Comparison of ENCODE assay signal across 12 mouse cellular contexts in genomic region chr9:41804711-41805331, GRCm38 (mm10).
DNase-seq lines count a peak whose midpoint lies in the region; ATAC-seq lines count a peak whose summit lies in the region.
"Had no signal": no experiment of that assay in that cellular context is flagged by ENCODE, and none has a peak within 500 bp of the region (broad histone marks: within the 10 kb centered on the region; RNA-seq: fewer than 3 reads in every experiment).

No protein-coding gene starts in this region.

- peak overlapping the region; percentile 91 for H3K27ac ChIP-seq in limb, embryonic 11.5 days (replicated peaks; ENCODE audit: low read depth, low read length)
- H3K27ac ChIP-seq: neural tube, embryonic 12.5 days had no signal

- no peak overlapping the region for H3K4me2 ChIP-seq in limb, embryonic 11.5 days (ENCODE audit: low read depth, severe bottlenecking)
- H3K4me2 ChIP-seq: neural tube, embryonic 12.5 days had no signal

- no peaks in the 10 kb centered on the region for H3K36me3 ChIP-seq in limb, embryonic 11.5 days (ENCODE audit: control insufficient read depth, insufficient read depth, low read length)
- H3K36me3 ChIP-seq: heart, embryonic 15.5 days; neural tube, embryonic 12.5 days had no signal

- H3K9me3 ChIP-seq in limb, embryonic 11.5 days (ENCODE audit: control insufficient read depth, low read length): no peaks in the 10 kb centered on the region
- H3K9me3 ChIP-seq: heart, embryonic 15.5 days; neural tube, embryonic 12.5 days had no signal

- ATAC-seq in limb, embryonic 11.5 days (ENCODE audit: insufficient number of reproducible peaks, low FRiP score, low TSS enrichment, low read depth): no peak

- intact Hi-C loops in heart, postnatal 36 days (cut with DNase I): no loop called here

- peak; percentile 73 for DNase-seq in heart, adult 11 months
- DNase-seq in heart, postnatal 36 days: no peak
- peak; percentile 22 for DNase-seq in retina, postnatal 1 day
- DNase-seq in retina, embryonic 14.5 days (ENCODE audit: low spot score): no peak
- no peak for DNase-seq in limb, embryonic 11.5 days (ENCODE audit: low spot score)
- DNase-seq in yolk sac, embryonic 10.5 days (ENCODE audit: low spot score): peak; percentile 9
- DNase-seq in thymus, postnatal 4 days: no peak
- DNase-seq in spleen, postnatal 4 days (ENCODE audit: low spot score in 2 of 2): no peak
- DNase-seq: cerebellum, postnatal 25 days; thymus, adult 18-20 months had no signal

- WGBS in limb, embryonic 11.5 days: 36% methylated on average over 10 of the region's 10 CpGs

- H3K4me3 ChIP-seq in limb, embryonic 11.5 days (ENCODE audit: low read depth, low read length): no peak overlapping the region
- H3K4me3 ChIP-seq: heart, embryonic 15.5 days; neural tube, embryonic 12.5 days had no signal

- H3K27me3 ChIP-seq in limb, embryonic 11.5 days (ENCODE audit: control insufficient read depth, insufficient read depth, low read length): no peaks in the 10 kb centered on the region
- H3K27me3 ChIP-seq: heart, embryonic 15.5 days; neural tube, embryonic 12.5 days had no signal

- H3K9ac ChIP-seq in limb, embryonic 11.5 days (ENCODE audit: low read length): 0 out of 2 replicates have a peak overlapping the region, but pooled peaks have one; percentile 8
- H3K9ac ChIP-seq: heart, embryonic 15.5 days; neural tube, embryonic 12.5 days had no signal

- peaks cover 11% of the 10 kb centered on the region for H3K4me1 ChIP-seq in limb, embryonic 11.5 days (ENCODE audit: control insufficient read depth, insufficient read depth, low read length)

Comparison
In these comparisons a context has a peak if more than half of its experiments do, and no peak if none do; other contexts are left out.
1. DNase-seq: peak in heart, adult 11 months (single experiment), retina, postnatal 1 day (single experiment) and yolk sac, embryonic 10.5 days (single experiment); none in heart, postnatal 36 days (0 of 2), retina, embryonic 14.5 days (single experiment), limb, embryonic 11.5 days (single experiment), thymus, postnatal 4 days (single experiment) and spleen, postnatal 4 days (0 of 2).